Mouse (Mus musculus) MEL (cell line): Measurements from ENCODE around the gene Tpcn2. TPM values are rescaled to one million over a fixed set of nuclear protein-coding genes. Genes with fewer than 3 reads are reported as not detected.

ENCODE experiments used
- DNase-seq: peaks from one replicate; pipeline ENCODE4 v3.0.0; 2011; ENCODE audit warnings: low read depth, low spot score
- H3K27ac ChIP-seq: 2 replicates; pipeline ENCODE4 v1.5.1; 2012; ENCODE audit warnings: low read depth, mild to moderate bottlenecking, control low read depth, low read length, moderate library complexity; ENCODE audit not compliant: control insufficient read depth
- H3K27me3 ChIP-seq, 2 experiments: fragments of 150-350 bp in 1 of 2; sonication (generic) in 1 of 2; 2 replicates each; pipeline ENCODE4 v1.6.1; 2012; ENCODE audit warnings: low read length in 2 of 2, mild to moderate bottlenecking in 2 of 2, improper control_type of control experiment in 1 of 2, moderate library complexity in 1 of 2; ENCODE audit not compliant: insufficient read depth in 2 of 2, control insufficient read depth in 1 of 2
- H3K36me3 ChIP-seq, 2 experiments: 2 replicates each; pipeline ENCODE4 v1.6.1; 2012 to 2014; ENCODE audit warnings: low read length in 2 of 2, improper control_type of control experiment in 1 of 2, inconsistent platforms in 1 of 2, mild to moderate bottlenecking in 1 of 2; ENCODE audit not compliant: insufficient read depth in 2 of 2, control insufficient read depth in 1 of 2
- H3K4me1 ChIP-seq, 2 experiments: fragments of 150-350 bp in 1 of 2; sonication (generic) in 1 of 2; 2 replicates each; pipeline ENCODE4 v1.6.1; 2012; ENCODE audit warnings: low read length in 2 of 2, improper control_type of control experiment in 1 of 2, mild to moderate bottlenecking in 1 of 2; ENCODE audit not compliant: insufficient read depth in 2 of 2, control insufficient read depth in 1 of 2
- H3K4me3 ChIP-seq, 2 experiments: fragments of 150-350 bp in 1 of 2; sonication (generic) in 1 of 2; 2 replicates each; pipeline ENCODE4 v1.5.1; 2012; ENCODE audit warnings: low read depth in 2 of 2, low read length in 2 of 2, mild to moderate bottlenecking in 2 of 2, moderate library complexity in 2 of 2, control low read depth in 1 of 2, improper control_type of control experiment in 1 of 2; ENCODE audit not compliant: control insufficient read depth in 1 of 2, insufficient read depth in 1 of 2
- H3K79me2 ChIP-seq: 2 replicates; pipeline ENCODE4 v1.6.1; 2012; ENCODE audit warnings: mild to moderate bottlenecking, low read length, moderate library complexity; ENCODE audit not compliant: control insufficient read depth, poor library complexity, insufficient read depth
- H3K9ac ChIP-seq: 2 replicates; pipeline ENCODE4 v1.6.1; 2012; ENCODE audit warnings: low read depth, mild to moderate bottlenecking, control low read depth, low read length, moderate library complexity; ENCODE audit not compliant: control insufficient read depth, poor library complexity, severe bottlenecking
- H3K9me3 ChIP-seq: fragments of 150-350 bp; sonication (generic); replicated peaks from 2 replicates; pipeline ENCODE4 v1.6.1; 2012; ENCODE audit warnings: mild to moderate bottlenecking, low read length, improper control_type of control experiment, moderate library complexity; ENCODE audit not compliant: insufficient read depth
- BHLHE40 ChIP-seq: IDR thresholded peaks from 2 replicates; pipeline ENCODE4 v1.6.1; 2012; ENCODE audit warnings: low read depth, mild to moderate bottlenecking, inconsistent platforms, low read length, improper control_type of control experiment, borderline replicate concordance
- CHD1 ChIP-seq: IDR thresholded peaks from 2 replicates; pipeline ENCODE4 v1.6.1; 2012; ENCODE audit warnings: low read depth, mild to moderate bottlenecking, inconsistent platforms, low read length, improper control_type of control experiment
- CHD2 ChIP-seq: IDR thresholded peaks from 2 replicates; pipeline ENCODE4 v1.6.1; 2011; ENCODE audit warnings: low read length, improper control_type of control experiment
- E2F4 ChIP-seq: IDR thresholded peaks from 2 replicates; pipeline ENCODE4 v1.6.1; 2011; ENCODE audit warnings: low read depth, low read length, improper control_type of control experiment, borderline replicate concordance
- ELF1 ChIP-seq: IDR thresholded peaks from 2 replicates; pipeline ENCODE4 v1.6.1; 2014; ENCODE audit warnings: low read depth, mild to moderate bottlenecking, inconsistent platforms, low read length, improper control_type of control experiment, moderate library complexity
- ETS1 ChIP-seq: IDR thresholded peaks from 2 replicates; pipeline ENCODE4 v1.6.1; 2012; ENCODE audit warnings: low read depth, mild to moderate bottlenecking, inconsistent platforms, low read length, improper control_type of control experiment, moderate library complexity
- GABPA ChIP-seq: IDR thresholded peaks from 2 replicates; pipeline ENCODE4 v1.6.1; 2012; ENCODE audit warnings: low read depth, mild to moderate bottlenecking, inconsistent platforms, low read length, improper control_type of control experiment, moderate library complexity
- MAFK ChIP-seq: IDR thresholded peaks from 2 replicates; pipeline ENCODE4 v1.6.1; 2011; ENCODE audit warnings: low read depth, mild to moderate bottlenecking, low read length, improper control_type of control experiment, borderline replicate concordance
- MAX ChIP-seq: IDR thresholded peaks from 2 replicates; pipeline ENCODE4 v1.6.1; 2011; ENCODE audit warnings: low read length, improper control_type of control experiment
- MAZ ChIP-seq: IDR thresholded peaks from 2 replicates; pipeline ENCODE4 v1.6.1; 2012; ENCODE audit warnings: low read depth, mild to moderate bottlenecking, inconsistent platforms, low read length, improper control_type of control experiment
- MEF2A ChIP-seq: IDR thresholded peaks from 2 replicates; pipeline ENCODE4 v1.6.1; 2014; ENCODE audit warnings: low read depth, mild to moderate bottlenecking, inconsistent platforms, low read length, improper control_type of control experiment; ENCODE audit not compliant: poor library complexity, insufficient replicate concordance, severe bottlenecking; ENCODE audit errors: extremely low read depth
- MYB ChIP-seq: IDR thresholded peaks from 2 replicates; pipeline ENCODE4 v1.6.1; 2011; ENCODE audit warnings: mild to moderate bottlenecking, low read depth, low read length, improper control_type of control experiment
- NELFE ChIP-seq: IDR thresholded peaks from 2 replicates; pipeline ENCODE4 v1.6.1; 2011; ENCODE audit warnings: low read depth, low read length, improper control_type of control experiment
- NRF1 ChIP-seq: IDR thresholded peaks from 2 replicates; pipeline ENCODE4 v1.6.1; 2014; ENCODE audit warnings: low read depth, mild to moderate bottlenecking, inconsistent platforms, low read length, improper control_type of control experiment, moderate library complexity; ENCODE audit not compliant: poor library complexity, insufficient read depth, severe bottlenecking
- RCOR1 ChIP-seq: IDR thresholded peaks from 2 replicates; pipeline ENCODE4 v1.6.1; 2012; ENCODE audit warnings: low read depth, mild to moderate bottlenecking, inconsistent platforms, low read length, improper control_type of control experiment
- SIN3A ChIP-seq: IDR thresholded peaks from 2 replicates; pipeline ENCODE4 v1.6.1; 2012; ENCODE audit warnings: low read length, improper control_type of control experiment, inconsistent platforms
- SMC3 ChIP-seq: IDR thresholded peaks from 2 replicates; pipeline ENCODE4 v1.6.1; 2011; ENCODE audit warnings: low read depth, low read length, improper control_type of control experiment
- TAL1 ChIP-seq: IDR thresholded peaks from 2 replicates; pipeline ENCODE4 v1.6.1; 2012; ENCODE audit warnings: mild to moderate bottlenecking, inconsistent platforms, low read length, moderate library complexity, mixed read lengths
- TBP ChIP-seq: IDR thresholded peaks from 2 replicates; pipeline ENCODE4 v1.8.0; 2011; ENCODE audit warnings: low read depth, low read length, improper control_type of control experiment
- UBTF ChIP-seq: IDR thresholded peaks from 2 replicates; pipeline ENCODE4 v1.6.1; 2012; ENCODE audit warnings: low read depth, mild to moderate bottlenecking, inconsistent platforms, low read length, improper control_type of control experiment, moderate library complexity, borderline replicate concordance; ENCODE audit not compliant: insufficient read depth
- USF1 ChIP-seq: IDR thresholded peaks from 2 replicates; pipeline ENCODE4 v1.6.1; 2014; ENCODE audit warnings: low read depth, mild to moderate bottlenecking, inconsistent platforms, low read length, improper control_type of control experiment, moderate library complexity
- ZC3H11A ChIP-seq: IDR thresholded peaks from 2 replicates; pipeline ENCODE4 v1.6.1; 2012; ENCODE audit warnings: low read depth, mild to moderate bottlenecking, inconsistent platforms, low read length, improper control_type of control experiment
- ZMIZ1 ChIP-seq: IDR thresholded peaks from 2 replicates; pipeline ENCODE4 v1.6.1; 2012; ENCODE audit warnings: low read depth, mild to moderate bottlenecking, inconsistent platforms, low read length, improper control_type of control experiment, moderate library complexity
- ZNF384 ChIP-seq: IDR thresholded peaks from 2 replicates; pipeline ENCODE4 v1.6.1; 2012; ENCODE audit warnings: low read depth, mild to moderate bottlenecking, inconsistent platforms, low read length, improper control_type of control experiment
- polyA plus RNA-seq, 2 experiments: library from polyadenylated mRNA; stranded (reverse) in 1 of 2; unstranded in 1 of 2; fragments of >175 nt in 1 of 2; fragments of >200 nt in 1 of 2; gene quantifications; 2 replicates each; pipeline versions ENCODE4 v1.2.1 to v1.2.4; 2012; ENCODE audit warnings: low replicate concordance in 2 of 2, low read depth in 1 of 2; ENCODE audit not compliant: insufficient read length in 2 of 2, insufficient read depth in 1 of 2, missing spikeins in 1 of 2
- total RNA-seq: library from RNA; depleted of rRNA; stranded (reverse); fragments of 300-350 nt; gene quantifications from 2 replicates; pipeline ENCODE4 v1.2.3, GENCODE M21; 2012

Tpcn2 gene
- total and polyA plus RNA-seq, 3 experiments, result 6.4 to 10.3 TPM; not detected in 1

- H3K4me1 ChIP-seq, result no peaks in the 10 kb centered on the region
- no peaks in the 10 kb centered on the region for H3K79me2 ChIP-seq
- H3K4me3 ChIP-seq, result no peak overlapping the region
- TF ChIP-seq ZMIZ1, result no peak
- TF ChIP-seq CHD1, result no peak
- TF ChIP-seq SIN3A, result no peak
- no peak for TF ChIP-seq E2F4
- no peak for TF ChIP-seq NRF1
- no peak for TF ChIP-seq USF1
- TF ChIP-seq CHD2, result no peak
- TF ChIP-seq MAZ, result no peak
- no peak for TF ChIP-seq BHLHE40
- no peak for TF ChIP-seq NELFE
- no peak for TF ChIP-seq SMC3
- no peak for TF ChIP-seq ZNF384
- TF ChIP-seq ELF1, result no peak
- TF ChIP-seq MAFK, result no peak
- TF ChIP-seq GABPA, result no peak
- no peak for TF ChIP-seq RCOR1
- H3K9ac ChIP-seq, result no peak overlapping the region
- no peak for DNase-seq
- no peaks in the 10 kb centered on the region for H3K9me3 ChIP-seq
- H3K27me3 ChIP-seq, result no peaks in the 10 kb centered on the region
- H3K27ac ChIP-seq, result no peak overlapping the region
- no peaks in the 10 kb centered on the region for H3K36me3 ChIP-seq
Measured at GRCm38 (mm10) chr7:145179691-145180091, 104.1 kb downstream of the Tpcn2 start.

DNA sequence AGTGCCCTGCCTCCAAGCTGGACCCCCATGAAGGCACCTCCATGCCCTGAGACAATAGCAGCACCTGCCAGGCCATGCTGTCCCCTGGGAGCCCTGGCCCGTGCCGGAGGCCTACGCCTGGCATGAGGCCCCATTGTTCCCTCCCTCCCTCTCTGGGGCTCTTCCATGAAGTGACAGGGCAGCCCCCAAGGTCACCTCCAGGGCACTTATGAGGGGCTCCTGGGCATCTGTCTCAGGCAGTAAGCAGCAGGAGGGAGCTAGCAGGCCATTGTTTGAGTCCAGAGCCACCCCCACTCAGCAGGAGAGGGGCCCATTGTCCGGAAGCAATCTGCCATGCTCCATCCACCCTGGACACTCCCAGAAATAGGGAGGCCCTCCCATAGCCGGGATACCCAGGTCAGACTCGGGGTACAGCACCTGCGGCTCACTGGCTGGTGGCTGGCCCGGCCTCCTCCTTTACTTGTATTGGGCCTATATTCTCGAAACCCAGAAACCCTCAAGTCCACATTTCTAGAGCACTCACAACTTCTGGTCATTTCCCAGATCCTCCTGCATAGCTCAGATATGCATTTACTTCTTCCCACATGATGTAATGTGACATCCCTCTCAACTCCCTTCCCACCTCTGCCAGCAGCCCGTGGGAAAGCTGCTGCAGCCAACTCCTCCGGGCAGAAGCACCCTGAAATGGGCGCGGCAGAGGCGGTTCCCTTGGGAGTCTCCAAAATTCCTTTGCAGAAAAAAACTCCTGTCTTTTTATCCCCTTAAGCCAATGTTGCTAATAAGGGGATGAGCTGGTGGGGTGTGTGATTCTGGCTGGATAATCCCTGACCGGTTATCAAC, 106.8 kb downstream of the Tpcn2 start:
- Histone ChIP-seq H3K4me1 (no peaks in the 10 kb centered on the region), H3K4me3 (no peak overlapping the region), H3K9ac (no peak overlapping the region), H3K27ac (no peak overlapping the region), H3K27me3 (no peaks in the 10 kb centered on the region), H3K79me2 (no peaks in the 10 kb centered on the region), H3K9me3 (no peaks in the 10 kb centered on the region)
- no peak for DNase-seq
- TF ChIP-seq SMC3 (no peak), NRF1 (no peak), TBP (no peak), ZNF384 (no peak), MAFK (no peak), TAL1 (no peak), CHD1 (no peak), MEF2A (no peak), UBTF (no peak), BHLHE40 (no peak), ELF1 (no peak), MAZ (no peak), ETS1 (no peak), ZC3H11A (no peak), MYB (no peak), MAX (no peak), ZMIZ1 (no peak), RCOR1 (no peak)
- TF ChIP-seq, all 39 proteins: peak for 0
- H3K36me3 ChIP-seq, result no peaks in the 10 kb centered on the region
